Mouse (Mus musculus): Measurements from ENCODE around the gene Bicc1.

- TF ChIP-seq CTCF (IDR thresholded peaks at IDR 0.05; ENCODE audit: control insufficient read depth, insufficient read depth, low read length) (no peak), POLR2A (IDR thresholded peaks at IDR 0.05; ENCODE audit: borderline replicate concordance, control insufficient read depth, low read depth, low read length) (no peak)
These were observed 32.1 kb downstream of the Bicc1 start for GRCm38 (mm10) chr10:71127278-71127950.
